Mouse (Mus musculus) gastrocnemius, postnatal 10 days (tissue): Measurements from ENCODE around the gene Pdss2. TPM values are rescaled to one million over a fixed set of nuclear protein-coding genes. Genes with fewer than 3 reads are reported as not detected.

ENCODE experiments used
- DNase-seq: peaks from one replicate; pipeline ENCODE4 v3.0.0; 2021; ENCODE audit warnings: mixed read lengths
- total RNA-seq, 2 experiments: library from RNA; stranded (reverse); gene quantifications; 2 replicates each; pipeline ENCODE4 v1.2.3; 2021

Pdss2 gene
- total RNA-seq, 2 experiments from 2014 or later: 17.9 to 21.9 TPM

GRCm38 (mm10) chr10:43312211-43312610, 90.9 kb downstream of the Pdss2 start:
- no peak for DNase-seq

DNA sequence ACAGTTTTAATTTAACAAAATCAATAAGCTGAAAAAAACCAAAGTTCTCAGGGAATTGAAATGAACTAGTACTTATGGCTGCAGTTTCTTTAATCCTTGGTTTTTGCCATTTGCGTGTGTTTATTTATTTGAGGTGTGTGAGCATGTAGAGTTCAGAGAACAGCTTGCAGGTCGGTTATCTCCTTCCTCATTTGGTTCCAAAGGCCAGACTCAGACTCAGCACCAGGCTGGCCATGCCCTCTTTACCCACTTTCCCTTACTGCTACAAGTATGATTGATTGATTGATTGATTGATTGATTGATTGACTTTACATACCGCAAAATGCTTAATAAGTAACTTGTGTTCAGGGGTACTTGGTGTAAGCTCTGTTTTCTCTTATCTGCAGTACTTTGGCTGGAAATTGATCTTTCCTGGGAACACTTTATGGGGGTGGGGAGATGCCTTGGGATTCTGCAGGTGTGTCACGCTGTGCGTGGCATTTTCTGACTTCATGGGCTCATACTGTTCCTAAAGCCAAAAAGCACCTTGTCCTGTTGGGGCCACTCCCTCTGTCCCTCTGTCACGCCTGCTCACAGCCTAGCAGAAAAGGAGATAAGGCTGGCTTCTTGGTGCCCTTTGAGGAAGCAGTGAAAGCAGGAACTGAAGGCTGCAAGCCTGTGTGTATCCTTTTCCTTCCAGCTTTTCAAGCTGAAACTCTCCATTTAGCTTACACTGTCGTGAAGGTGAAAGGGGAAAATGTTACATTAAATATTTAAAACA, 91.6 kb downstream of the Pdss2 start:
- no peak for DNase-seq

DNA sequence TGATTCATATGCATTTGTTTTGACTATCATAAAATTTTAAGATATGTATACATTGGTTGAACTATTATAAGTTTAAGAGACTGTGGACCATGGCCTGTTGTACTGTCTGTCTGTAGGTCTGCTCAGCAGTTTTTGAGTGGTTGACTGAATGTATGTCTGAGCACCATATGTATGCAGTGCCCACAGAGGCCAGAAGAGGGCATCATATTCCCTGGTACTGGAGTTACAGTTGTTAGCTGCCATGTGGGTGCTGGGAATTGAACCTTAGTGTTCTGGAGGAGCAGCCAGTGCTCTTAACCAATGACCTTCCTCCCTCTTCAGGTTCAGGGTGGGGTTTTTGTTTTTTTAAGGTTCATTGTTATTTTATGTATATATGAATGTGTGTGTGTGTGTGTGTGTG, 93.9 kb downstream of the Pdss2 start:
- no peak for DNase-seq

DNA sequence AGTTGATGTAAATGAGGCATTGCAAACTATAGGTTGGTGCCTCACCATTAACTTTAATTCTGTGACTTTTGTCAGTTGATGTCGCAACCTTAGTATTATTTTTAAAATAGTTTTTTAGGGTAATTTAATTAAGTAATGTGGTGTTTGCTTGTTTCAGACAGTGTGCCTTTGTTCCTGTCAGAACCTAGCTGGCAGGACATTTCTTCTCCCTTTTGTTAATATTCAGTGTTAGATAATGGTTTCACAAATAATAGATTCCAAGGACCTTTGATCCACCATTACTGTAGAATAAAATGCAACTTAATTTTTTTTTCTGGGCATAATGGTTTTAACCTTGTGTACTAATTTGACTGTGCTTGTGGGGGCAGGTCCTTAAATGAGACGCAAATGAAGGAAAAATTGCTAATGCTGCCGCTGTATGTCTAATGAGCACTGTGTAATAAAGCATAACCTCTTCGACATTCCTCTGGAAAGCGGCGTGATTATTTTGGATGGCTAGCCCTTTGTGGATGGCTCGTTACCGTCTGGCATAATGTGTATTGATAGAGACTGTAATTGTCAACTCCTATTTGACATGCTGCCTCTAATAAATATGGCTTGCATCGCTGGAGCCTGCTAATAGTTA, 96.2 kb downstream of the Pdss2 start:
- DNase-seq: no peak

GRCm38 (mm10) chr10:43321019-43321418, 99.7 kb downstream of the Pdss2 start:
- DNase-seq: no peak

- DNase-seq: no peak
These were observed 101.3 kb downstream of the Pdss2 start for GRCm38 (mm10) chr10:43322446-43323178.

GRCm38 (mm10) chr10:43323386-43323785, 102.1 kb downstream of the Pdss2 start:
- no peak for DNase-seq

GRCm38 (mm10) chr10:43329813-43330212, 108.5 kb downstream of the Pdss2 start:
- no peak for DNase-seq

DNA sequence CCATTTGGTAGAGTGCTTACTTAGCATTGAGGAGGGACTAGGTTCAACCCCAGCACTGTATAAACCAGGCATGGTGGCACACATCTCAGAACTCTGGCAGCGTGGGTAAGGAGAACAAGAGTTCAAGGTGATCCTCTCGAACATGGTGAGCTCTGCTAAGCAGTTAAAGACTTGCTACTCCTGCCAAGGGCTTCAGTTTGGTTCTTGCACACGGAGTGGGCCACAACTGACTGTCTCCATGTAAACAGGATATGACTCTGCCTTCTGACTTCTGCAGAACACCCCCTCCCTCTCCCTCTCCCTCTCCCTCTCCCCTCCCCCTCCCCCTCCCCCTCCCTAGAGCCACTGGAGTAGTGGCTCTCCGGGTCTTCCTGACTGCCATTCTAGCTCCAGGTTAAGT, 109.4 kb downstream of the Pdss2 start:
- no peak for DNase-seq

GRCm38 (mm10) chr10:43331931-43332701, 110.8 kb downstream of the Pdss2 start:
- DNase-seq: no peak

DNA sequence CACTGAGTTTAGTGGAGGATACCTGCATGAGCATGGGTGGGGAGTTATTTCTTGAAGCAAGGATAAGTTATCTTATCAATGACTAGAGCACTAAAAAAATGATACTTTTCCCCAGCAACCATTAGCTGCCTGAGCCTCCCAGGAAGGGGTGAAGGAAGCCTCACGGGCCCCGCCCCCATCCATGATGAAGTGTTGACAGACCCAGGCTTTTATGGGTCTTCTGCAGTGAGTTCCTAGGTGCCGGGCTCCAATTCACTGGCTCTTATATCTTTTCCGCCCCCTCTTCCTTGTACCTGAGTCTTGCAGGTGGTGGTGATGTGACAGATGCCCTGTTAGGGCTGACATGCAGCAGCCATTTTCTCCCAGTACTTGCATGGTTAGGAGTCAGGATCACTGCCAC, 114.6 kb downstream of the Pdss2 start:
- no peak for DNase-seq

DNA sequence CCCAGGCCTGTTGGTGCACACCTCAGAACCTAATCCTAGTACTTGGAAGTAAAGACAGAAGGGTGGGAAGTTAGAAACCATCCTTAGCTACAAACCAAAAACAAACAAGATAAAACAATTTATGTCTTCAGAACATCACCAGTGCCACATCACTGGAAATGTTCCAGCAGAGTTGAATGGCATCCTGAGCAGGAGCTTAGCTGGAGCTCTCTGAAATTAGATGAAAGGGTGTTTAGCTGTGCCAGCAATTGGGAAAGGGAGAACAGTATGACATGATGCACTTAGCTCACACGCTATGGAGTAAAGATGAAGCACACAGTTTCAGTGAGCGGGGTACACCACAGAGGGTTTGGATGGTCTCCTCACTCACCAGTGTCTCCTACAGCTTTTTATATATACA, 115.8 kb downstream of the Pdss2 start:
- no peak for DNase-seq

DNA sequence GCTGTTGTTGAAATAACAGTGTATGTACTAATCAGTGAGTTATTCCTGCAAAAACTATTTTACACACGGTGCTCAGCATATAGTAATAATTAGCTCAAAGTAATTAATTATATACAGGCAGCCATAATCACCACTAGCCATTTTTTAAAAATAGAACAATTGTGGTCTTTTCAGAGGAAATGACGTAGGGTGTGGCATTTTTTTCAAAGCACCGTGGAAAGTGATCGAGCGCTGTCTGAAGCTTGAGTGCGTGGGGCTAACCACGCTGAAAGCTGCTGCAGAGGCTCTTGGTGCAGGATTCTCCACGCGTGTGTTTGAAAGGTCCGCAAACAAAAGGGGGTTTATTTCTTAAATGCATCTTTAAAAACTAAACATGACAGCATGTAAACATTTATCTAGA, 118.5 kb downstream of the Pdss2 start:
- DNase-seq: no peak

GRCm38 (mm10) chr10:43349718-43350117, 128.4 kb downstream of the Pdss2 start:
- no peak for DNase-seq

DNA sequence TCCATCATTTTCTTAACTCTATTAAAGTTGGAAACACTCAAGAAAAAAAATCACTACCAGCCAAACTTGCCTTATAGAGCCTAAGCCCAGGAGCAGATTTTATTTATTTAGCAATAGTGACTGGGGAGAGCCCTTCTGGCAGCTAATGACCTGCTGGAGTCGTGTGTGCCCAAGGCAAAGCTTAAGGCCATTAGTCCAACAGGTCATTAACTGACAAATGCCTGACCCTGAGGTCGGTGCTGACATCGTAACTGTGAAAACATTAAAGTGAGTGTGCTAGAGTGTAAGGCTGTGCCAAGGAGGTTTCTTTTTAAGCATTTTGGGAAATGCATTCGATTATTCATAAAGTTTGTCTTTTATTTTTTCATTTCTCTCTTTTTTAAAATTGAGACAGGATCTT, 136.6 kb downstream of the Pdss2 start:
- DNase-seq: no peak

DNA sequence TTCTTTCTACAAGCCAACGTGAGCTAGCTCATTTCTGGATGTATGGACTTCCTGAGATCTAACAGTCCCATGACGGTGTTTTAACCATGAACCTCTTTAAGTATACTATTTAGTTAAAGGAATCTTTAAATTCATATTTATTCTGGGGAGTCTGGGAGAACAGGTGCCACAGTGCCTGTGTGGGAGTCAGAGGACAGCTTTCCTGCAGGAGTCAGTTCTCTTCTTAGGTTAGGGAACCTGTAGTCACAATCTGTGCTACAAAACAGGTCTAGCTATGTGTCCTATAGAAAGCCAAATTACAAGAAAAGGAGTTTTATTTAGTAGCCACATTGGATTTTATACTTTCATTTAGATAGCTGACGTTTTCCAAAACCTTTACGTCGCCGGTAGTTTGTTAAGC, 141.7 kb downstream of the Pdss2 start:
- no peak for DNase-seq

GRCm38 (mm10) chr10:43363431-43363851, 142.2 kb downstream of the Pdss2 start:
- no peak for DNase-seq

- DNase-seq: no peak
These were observed 144.6 kb downstream of the Pdss2 start for GRCm38 (mm10) chr10:43365909-43366308.

- no peak for DNase-seq
These were observed 147.3 kb downstream of the Pdss2 start for GRCm38 (mm10) chr10:43368611-43369010.

GRCm38 (mm10) chr10:43372315-43372714, 151.0 kb downstream of the Pdss2 start:
- DNase-seq: peak; percentile 35

- no peak for DNase-seq
These were observed 151.7 kb downstream of the Pdss2 start for GRCm38 (mm10) chr10:43373035-43373434.

DNA sequence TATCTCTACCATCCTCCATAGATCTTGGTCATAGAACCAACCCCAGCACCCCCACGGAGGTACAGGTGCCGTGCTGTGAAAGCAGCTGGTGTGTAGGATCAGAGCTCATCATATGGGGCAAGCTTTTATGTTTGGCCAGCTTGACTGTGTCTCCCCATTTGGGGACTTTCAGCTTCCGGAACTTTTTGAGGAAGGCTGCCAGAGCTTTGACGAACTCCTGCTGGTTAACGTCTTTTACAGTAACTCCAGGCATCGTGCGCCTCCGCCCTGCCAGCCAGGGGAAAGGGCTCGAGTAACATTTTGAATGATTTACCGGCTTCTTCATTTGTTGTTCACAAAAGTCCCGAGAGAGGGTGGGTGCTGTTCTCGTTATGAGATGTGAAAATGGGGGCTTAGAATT, 152.4 kb downstream of the Pdss2 start:
- no peak for DNase-seq

GRCm38 (mm10) chr10:43375286-43375685, 154.0 kb downstream of the Pdss2 start:
- no peak for DNase-seq
